Mouse (Mus musculus) adrenal gland, postnatal 4 days (tissue): Measurements from ENCODE around the gene Slc1a5. TPM values are rescaled to one million over a fixed set of nuclear protein-coding genes. Genes with fewer than 3 reads are reported as not detected.

Experiments
- DNase-seq, 2 experiments: peaks; one replicate each; pipeline ENCODE4 v3.0.0; 2021 to 2022; ENCODE audit warnings: low spot score in 2 of 2, mixed read lengths in 2 of 2
- total RNA-seq, 2 experiments: library from RNA; stranded (reverse); gene quantifications; 2 replicates each; pipeline ENCODE4 v1.2.3; 2021

Gene Slc1a5
- total RNA-seq, 2 experiments from 2014 or later, result 60.8 to 61.0 TPM

GRCm38 (mm10) chr7:16816475-16817122 is 35.5 kb downstream of the Slc1a5 start, which contains the start of gene Fkrp:
Fkrp (minus strand) TSS chr7:16816732.
- peak; percentile 28 to 37 for DNase-seq

GRCm38 (mm10) chr7:16817693-16818092 is 36.6 kb downstream of the Slc1a5 start:
- DNase-seq, result no peak

DNA sequence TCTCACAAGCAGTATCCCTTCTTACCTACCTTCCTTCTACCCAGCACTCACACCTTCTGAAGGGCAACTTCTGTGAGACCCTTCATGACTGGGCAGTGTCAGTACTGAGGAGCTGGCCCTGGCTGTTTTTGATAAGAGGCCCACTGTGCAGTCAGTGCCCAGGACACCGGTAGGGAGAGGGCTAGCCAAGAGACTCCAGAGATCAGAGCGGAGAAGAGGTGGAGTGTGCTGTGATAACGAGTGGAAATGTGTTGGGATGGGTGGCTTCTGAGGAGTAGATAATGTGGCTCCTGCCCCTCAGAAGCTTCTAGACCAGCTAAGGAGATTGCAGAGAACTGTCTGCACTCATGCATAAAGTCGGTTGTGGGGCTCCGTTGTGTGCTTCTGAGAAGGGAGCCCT is 38.7 kb downstream of the Slc1a5 start:
- no peak for DNase-seq

DNA sequence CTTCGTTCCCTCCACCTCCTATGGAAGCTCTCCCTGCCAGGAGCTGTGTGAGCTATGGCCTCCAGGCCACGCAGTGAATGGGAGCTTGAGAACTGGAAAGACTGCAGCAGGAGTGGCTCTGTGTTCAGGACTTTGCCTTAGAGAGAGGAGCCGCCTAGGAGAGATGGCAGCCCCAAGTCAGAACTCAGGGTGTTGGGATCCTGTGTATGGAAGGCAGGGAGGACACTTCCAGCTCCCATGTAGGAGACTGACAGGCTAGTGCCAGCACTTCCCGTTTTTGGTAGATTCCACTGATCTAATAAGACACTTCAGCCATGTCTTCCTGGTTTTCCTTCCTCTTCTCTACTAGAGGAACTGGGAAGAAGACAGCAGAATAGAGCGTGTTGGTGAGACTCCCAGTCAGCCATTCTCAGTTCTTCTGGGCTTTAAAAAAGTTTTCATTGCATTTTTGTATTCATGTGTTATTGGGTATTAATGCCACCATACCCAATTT is 39.2 kb downstream of the Slc1a5 start:
- no peak for DNase-seq

DNA sequence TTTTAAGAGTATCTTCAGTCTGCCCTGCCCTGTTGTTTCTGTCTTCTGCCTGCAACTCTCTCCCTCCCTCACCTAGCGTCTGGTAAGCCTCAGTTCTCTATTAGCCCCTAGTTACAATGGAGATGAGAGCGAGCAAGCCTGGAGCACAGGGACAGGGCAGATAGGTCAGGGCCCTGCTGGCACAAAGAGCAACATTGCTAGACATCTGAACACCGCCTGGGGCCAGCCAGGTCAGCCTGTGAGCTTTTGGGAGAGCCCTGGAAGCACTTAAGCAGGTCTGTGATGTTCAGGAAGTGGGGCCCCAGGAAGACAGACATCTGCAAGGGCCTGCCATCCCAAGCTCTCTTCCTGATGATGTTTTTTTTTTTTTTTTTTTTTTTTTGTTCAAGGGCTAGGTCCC is 40.0 kb downstream of the Slc1a5 start:
- no peak for DNase-seq

- DNase-seq, result no peak
These were observed 40.5 kb downstream of the Slc1a5 start for GRCm38 (mm10) chr7:16821669-16822101.

- DNase-seq, result no peak
These were observed 42.6 kb downstream of the Slc1a5 start for GRCm38 (mm10) chr7:16823734-16824133.

DNA sequence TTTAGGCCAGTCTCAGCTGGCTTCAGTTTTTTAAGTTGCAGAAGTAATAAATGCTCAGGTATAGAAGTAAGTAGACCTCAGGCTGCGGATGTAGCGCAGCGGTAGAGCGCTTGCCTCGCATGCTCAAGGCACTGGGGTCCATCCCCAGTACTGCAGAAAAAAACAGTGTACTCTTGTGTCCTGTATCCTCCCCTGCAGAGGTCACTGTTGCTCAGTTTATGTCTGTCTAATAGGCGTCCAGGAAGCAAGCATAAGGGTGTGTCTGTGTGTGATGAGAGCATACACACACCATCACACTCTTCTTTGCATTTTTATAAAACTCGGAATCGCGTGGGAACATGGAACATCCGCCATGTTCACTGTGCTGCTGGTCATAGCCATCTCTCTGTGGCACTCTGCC is 44.6 kb downstream of the Slc1a5 start:
- no peak for DNase-seq

GRCm38 (mm10) chr7:16826571-16826970 is 45.4 kb downstream of the Slc1a5 start:
- no peak for DNase-seq

DNA sequence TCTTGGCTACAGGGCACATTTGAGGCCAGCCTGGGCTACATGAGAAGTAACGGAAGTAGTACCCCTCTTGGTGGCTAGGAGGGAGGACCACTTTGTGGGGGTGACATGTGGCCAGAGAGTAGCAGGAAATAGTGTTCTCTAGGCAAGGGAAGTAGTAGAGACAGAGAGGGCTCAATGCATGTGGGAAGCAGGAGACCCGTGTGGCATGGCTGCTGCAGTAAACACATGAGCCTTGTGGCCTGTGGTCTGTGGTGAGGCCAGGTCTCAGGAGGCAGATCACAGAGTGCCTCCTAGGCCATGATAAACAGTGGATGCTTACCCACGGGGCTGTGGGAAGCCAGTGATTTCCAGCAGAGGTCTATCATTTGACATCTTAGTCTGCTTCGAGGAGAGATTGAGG is 46.1 kb downstream of the Slc1a5 start:
- DNase-seq, result no peak

DNA sequence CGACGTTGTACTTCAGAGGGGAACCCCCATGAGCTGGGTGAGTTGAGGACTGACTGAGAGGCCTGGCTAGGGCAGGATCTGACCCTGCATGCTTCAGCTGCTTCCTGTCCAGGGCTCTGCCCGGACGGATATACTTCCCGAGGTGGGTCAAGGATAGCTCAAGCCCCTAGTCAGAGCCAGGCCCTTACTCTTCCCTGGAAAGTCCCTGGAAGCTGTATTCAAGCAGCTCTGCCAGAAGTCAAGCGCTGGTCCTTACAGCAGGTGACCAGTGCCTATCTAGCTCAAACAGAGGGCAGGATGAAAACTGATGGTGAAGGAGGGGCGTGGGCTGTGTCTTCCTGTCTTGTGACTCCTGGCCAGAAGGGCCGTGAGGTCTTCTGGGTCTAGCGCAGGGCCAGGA is 49.3 kb downstream of the Slc1a5 start:
- no peak for DNase-seq

DNA sequence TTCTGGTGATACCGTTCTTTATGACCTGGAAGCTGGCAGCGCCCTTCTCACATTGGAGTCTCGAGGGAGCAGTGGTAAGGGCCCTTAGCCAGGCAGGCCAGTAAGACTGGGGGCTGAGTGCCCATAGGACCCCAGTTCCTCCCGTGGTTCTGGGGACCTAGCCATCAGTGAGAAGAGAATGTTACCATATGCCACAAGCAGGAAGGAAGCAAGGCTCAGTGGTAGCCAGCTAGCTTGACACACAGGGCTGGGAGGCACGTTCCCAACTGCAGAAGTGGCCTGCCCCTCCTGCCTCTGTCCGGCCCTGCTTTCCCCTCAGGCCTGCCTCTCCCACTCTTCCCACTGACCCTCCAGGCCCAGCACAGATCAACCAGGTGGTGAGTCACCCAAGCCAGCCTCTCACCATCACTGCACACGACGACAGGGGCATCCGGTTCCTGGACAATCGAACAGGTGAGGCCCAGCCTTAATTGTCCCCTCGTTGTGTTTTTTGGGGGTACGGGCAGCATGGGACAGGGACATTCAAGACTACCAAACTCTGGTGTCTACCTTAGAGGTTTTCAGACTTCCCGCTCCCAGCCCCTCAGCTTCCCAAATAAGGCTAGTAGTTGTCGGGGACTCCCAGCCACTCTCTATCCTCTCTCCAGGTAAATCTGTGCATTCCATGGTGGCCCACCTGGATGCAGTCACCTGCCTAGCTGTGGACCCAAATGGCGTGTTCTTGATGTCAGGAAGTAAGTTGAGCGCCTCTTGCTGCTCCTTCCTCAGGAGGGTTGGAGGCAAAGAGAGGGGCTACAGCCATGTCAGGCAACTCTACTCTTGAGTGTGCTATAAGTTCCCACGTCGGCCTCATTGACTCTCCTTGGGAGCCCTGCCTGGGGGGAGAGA is 57.0 kb downstream of the Slc1a5 start:
- no peak for DNase-seq

DNA sequence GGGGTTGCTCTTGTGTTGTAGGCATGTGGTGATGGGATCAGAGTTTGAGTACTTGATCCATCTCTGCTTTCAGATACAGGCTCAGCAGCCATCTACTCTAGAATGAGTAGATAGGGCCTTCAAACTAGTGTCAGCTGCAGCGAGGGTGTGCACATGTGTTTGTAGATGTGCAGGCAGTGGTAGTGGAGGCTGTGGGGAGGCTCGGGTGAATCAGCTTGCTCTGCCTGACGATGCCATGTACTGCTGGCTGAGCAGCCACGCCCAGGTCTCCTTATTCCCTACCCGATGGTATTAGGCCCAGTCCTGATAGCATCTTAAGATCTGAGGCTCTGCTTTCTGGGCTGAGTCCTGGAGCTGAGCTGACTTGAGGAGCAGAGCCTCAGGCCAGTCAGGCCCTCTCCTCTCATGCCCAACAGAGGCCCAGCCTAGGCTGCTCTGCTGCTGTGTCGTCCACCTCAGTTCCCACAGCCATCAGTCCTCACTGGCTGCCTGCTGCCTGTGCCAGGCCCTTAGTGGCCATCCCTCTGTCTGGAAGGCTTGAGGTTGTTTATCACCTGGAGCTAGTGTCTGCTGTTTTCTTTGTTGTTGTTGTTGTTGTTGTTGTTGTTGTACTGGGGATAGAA is 57.8 kb downstream of the Slc1a5 start:
- DNase-seq, result no peak

DNA sequence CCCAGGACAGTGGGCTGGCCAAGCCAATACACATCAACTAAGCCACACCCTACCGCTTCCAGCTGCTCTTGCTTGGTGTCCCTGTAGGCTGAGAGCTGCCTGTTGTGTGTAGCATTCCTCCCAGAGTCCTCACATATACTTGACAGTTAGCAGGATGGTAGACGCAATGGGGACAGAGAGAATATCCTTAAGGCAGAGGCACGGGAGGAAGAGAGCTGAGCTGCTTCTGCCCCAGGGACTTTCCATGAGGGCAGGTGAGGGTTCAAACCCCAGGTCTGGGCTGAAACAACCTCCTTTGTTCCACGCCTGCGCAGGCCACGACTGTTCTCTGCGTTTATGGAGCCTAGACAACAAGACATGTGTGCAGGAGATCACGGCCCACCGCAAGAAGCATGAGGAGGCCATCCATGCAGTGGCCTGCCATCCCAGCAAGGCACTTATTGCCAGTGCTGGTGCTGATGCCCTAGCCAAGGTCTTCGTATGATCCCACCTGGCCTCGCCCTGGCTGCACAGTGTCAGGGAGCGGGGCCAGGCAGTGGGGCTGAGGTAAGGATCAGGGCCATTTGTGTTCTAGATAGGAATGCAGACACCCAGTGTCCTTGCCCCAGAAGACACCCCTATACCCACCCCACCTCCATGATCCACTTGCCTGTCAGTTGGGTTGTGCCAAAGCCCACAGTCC is 58.4 kb downstream of the Slc1a5 start:
- DNase-seq, result no peak

DNA sequence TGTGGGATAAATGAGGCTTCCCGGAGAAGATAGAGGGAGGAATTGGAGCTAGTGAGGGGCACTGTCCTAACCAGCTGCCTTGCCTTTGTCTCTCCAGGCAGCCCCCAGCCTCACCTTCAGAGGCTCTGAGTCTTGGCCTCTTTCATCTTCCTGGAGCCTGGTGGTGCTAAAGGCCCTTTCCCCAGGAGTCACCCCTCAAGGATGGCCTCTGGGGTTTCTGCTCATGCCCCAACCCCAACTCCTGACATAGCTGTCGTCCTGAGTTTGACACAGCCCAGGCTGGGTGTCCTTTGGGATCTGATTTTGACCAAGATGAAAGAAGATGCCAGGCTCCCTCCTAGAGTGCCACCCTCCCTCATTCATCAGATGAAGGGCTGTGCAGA is 59.0 kb downstream of the Slc1a5 start:
- DNase-seq, result no peak

DNA sequence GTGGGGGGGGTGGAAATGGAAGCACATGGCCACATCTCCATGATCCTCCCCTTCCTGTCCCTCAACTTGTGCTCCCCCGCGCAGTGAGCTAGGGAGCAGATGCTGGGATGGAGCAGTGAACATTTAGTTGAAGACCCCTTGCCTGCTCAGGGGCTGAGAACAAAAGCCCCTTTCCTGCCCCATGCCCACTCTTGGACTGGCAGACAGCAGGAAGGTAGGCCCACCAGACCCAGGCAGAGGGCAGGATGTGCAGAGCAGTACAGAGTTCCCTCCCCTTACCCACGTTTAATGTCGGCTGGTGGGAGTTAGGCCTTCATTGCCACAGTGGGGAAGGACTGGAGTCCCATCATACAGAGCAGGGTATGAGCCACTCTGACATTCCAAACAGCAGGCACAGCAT is 59.9 kb downstream of the Slc1a5 start:
- no peak for DNase-seq

DNA sequence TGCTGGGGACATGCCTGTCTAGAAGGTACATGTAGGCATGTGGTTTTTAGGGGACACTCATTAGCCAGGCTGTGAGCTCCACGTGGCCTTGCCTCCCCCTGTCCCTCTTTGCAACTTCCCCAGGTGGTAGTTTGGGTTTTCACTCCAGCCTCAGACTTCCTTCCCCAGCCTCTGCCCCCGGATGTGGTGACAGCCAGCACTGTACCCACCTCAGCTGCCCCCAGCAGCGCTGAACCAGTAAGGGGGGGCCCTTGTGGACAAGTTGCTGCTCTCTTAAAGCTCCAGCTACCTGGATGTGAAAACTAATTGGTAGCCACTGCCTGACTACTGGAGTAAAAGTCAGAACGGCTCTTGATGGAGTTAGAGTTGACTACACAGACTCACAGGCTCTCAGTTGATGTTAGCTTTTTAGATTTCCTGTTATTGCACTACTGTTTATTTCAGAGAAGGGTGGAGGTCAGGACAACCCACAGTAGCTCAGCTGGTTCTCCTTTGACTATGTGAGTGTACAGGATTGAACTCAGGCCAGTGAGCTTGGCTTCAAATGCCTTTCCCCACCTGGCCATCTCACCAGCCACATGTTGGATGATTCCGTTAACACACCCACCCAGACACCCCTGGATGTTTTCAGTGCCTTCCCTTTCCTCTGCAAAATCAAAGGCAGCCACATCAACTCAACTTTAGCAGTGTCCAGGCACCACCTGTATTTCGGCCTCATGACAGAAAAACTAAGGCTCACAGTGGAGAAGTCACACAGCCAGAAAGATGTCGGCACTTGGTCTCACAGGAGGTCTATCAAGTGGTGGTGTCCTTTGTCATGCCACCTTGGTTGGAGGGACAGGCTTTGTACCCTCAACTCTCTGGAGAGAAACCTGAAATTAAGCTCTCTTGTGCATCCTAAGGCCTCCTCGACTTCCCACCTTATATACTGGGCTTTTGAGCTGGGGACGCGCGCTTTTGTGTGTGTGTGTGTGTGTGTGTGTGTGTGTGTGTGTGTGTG is 60.7 kb downstream of the Slc1a5 start:
- no peak for DNase-seq

DNA sequence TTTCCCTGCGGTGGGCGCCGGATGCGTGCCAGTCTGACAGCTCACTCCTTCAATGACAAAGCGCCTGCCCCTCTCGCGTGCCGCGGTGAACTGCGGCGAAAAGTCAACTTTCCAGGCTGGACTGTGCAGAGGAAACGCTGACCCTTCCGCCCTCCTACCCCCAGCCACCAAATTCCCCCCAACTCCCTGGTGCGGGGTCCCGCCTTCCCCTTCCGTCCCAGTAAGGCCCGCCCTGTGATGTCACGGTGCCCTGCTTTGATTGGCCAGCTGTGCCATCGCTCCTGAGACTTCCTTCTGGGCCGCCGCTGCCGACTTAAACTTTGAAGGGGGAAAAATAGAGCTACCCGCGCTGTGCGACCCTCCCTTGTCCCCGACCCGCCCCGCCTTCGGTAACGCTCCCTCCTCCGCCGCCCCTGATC is 61.5 kb downstream of the Slc1a5 start, which contains the start of gene Prkd2:
TSS of gene Prkd2 (plus strand) at position 258 of the 419 bp plus-strand sequence.
- peak; percentile 81 for DNase-seq

DNA sequence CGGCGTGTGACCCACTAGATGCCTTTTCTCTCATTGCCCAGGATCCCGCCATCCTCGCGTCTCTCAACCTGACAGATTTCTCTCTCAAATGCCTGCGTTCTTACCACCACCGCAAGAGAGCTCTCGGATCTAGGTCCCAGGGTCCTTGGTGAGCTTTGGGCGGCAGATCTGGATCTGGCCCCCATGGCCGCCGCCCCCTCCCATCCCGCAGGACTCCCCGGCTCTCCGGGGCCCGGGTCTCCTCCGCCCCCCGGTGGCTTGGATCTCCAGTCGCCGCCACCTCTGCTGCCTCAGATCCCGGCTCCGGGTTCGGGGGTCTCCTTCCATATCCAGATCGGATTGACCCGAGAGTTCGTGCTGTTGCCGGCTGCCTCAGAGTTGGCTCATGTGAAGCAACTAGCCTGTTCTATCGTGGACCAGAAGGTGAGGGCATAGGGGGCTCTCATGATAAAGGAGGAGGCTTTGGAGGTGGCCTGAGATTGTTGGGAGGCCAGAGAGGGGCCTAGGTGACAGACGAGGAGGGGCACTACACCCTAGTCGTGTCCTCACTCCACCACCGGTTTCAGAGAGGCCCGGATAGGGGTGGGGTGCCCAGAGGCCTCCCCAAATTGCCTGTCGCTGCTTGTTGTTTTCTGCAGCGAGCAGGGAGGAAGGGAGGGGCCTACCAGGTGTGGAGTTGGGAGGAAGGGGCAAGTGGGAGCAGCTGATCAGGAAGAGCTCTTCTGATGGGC is 62.5 kb downstream of the Slc1a5 start:
- no peak for DNase-seq
